Mouse (Mus musculus) MEL (cell line): ENCODE data around the gene Zwilch. TPM values are rescaled to one million over a fixed set of nuclear protein-coding genes. Genes with fewer than 3 reads are reported as not detected.

ENCODE experiments used
- DNase-seq: peaks from one replicate; pipeline ENCODE4 v3.0.0; 2011; ENCODE audit warnings: low read depth, low spot score
- H3K27ac ChIP-seq: 2 replicates; pipeline ENCODE4 v1.5.1; 2012; ENCODE audit warnings: low read depth, mild to moderate bottlenecking, control low read depth, low read length, moderate library complexity; ENCODE audit not compliant: control insufficient read depth
- H3K27me3 ChIP-seq, 2 experiments: fragments of 150-350 bp in 1 of 2; sonication (generic) in 1 of 2; 2 replicates each; pipeline ENCODE4 v1.6.1; 2012; ENCODE audit warnings: low read length in 2 of 2, mild to moderate bottlenecking in 2 of 2, improper control_type of control experiment in 1 of 2, moderate library complexity in 1 of 2; ENCODE audit not compliant: insufficient read depth in 2 of 2, control insufficient read depth in 1 of 2
- H3K36me3 ChIP-seq, 2 experiments: 2 replicates each; pipeline ENCODE4 v1.6.1; 2012 to 2014; ENCODE audit warnings: low read length in 2 of 2, improper control_type of control experiment in 1 of 2, inconsistent platforms in 1 of 2, mild to moderate bottlenecking in 1 of 2; ENCODE audit not compliant: insufficient read depth in 2 of 2, control insufficient read depth in 1 of 2
- H3K4me1 ChIP-seq, 2 experiments: fragments of 150-350 bp in 1 of 2; sonication (generic) in 1 of 2; 2 replicates each; pipeline ENCODE4 v1.6.1; 2012; ENCODE audit warnings: low read length in 2 of 2, improper control_type of control experiment in 1 of 2, mild to moderate bottlenecking in 1 of 2; ENCODE audit not compliant: insufficient read depth in 2 of 2, control insufficient read depth in 1 of 2
- H3K4me3 ChIP-seq, 2 experiments: fragments of 150-350 bp in 1 of 2; sonication (generic) in 1 of 2; 2 replicates each; pipeline ENCODE4 v1.5.1; 2012; ENCODE audit warnings: low read depth in 2 of 2, low read length in 2 of 2, mild to moderate bottlenecking in 2 of 2, moderate library complexity in 2 of 2, control low read depth in 1 of 2, improper control_type of control experiment in 1 of 2; ENCODE audit not compliant: control insufficient read depth in 1 of 2, insufficient read depth in 1 of 2
- H3K79me2 ChIP-seq: 2 replicates; pipeline ENCODE4 v1.6.1; 2012; ENCODE audit warnings: mild to moderate bottlenecking, low read length, moderate library complexity; ENCODE audit not compliant: control insufficient read depth, poor library complexity, insufficient read depth
- H3K9ac ChIP-seq: 2 replicates; pipeline ENCODE4 v1.6.1; 2012; ENCODE audit warnings: low read depth, mild to moderate bottlenecking, control low read depth, low read length, moderate library complexity; ENCODE audit not compliant: control insufficient read depth, poor library complexity, severe bottlenecking
- H3K9me3 ChIP-seq: fragments of 150-350 bp; sonication (generic); replicated peaks from 2 replicates; pipeline ENCODE4 v1.6.1; 2012; ENCODE audit warnings: mild to moderate bottlenecking, low read length, improper control_type of control experiment, moderate library complexity; ENCODE audit not compliant: insufficient read depth
- CHD2 ChIP-seq: IDR thresholded peaks from 2 replicates; pipeline ENCODE4 v1.6.1; 2011; ENCODE audit warnings: low read length, improper control_type of control experiment
- E2F4 ChIP-seq: IDR thresholded peaks from 2 replicates; pipeline ENCODE4 v1.6.1; 2011; ENCODE audit warnings: low read depth, low read length, improper control_type of control experiment, borderline replicate concordance
- EP300 ChIP-seq, 2 experiments: IDR thresholded peaks; 2 replicates each; pipeline ENCODE4 v1.6.1; 2011; ENCODE audit warnings: improper control_type of control experiment in 2 of 2, low read length in 2 of 2, low read depth in 1 of 2, mild to moderate bottlenecking in 1 of 2
- ETS1 ChIP-seq: IDR thresholded peaks from 2 replicates; pipeline ENCODE4 v1.6.1; 2012; ENCODE audit warnings: low read depth, mild to moderate bottlenecking, inconsistent platforms, low read length, improper control_type of control experiment, moderate library complexity
- GABPA ChIP-seq: IDR thresholded peaks from 2 replicates; pipeline ENCODE4 v1.6.1; 2012; ENCODE audit warnings: low read depth, mild to moderate bottlenecking, inconsistent platforms, low read length, improper control_type of control experiment, moderate library complexity
- GATA1 ChIP-seq: IDR thresholded peaks from 2 replicates; pipeline ENCODE4 v1.6.1; 2011; ENCODE audit warnings: low read depth, low read length, improper control_type of control experiment
- HCFC1 ChIP-seq: IDR thresholded peaks from 2 replicates; pipeline ENCODE4 v1.6.1; 2012; ENCODE audit warnings: low read depth, mild to moderate bottlenecking, inconsistent platforms, low read length, improper control_type of control experiment, moderate library complexity
- JUND ChIP-seq: IDR thresholded peaks from 2 replicates; pipeline ENCODE4 v1.6.1; 2011; ENCODE audit warnings: low read depth, mild to moderate bottlenecking, improper control_type of control experiment, low read length
- KAT2A ChIP-seq: conservative IDR thresholded peaks from 2 replicates; pipeline ENCODE4 v1.6.1; 2012; ENCODE audit warnings: low read depth, low read length, improper control_type of control experiment, inconsistent platforms
- MAFK ChIP-seq: IDR thresholded peaks from 2 replicates; pipeline ENCODE4 v1.6.1; 2011; ENCODE audit warnings: low read depth, mild to moderate bottlenecking, low read length, improper control_type of control experiment, borderline replicate concordance
- MAZ ChIP-seq: IDR thresholded peaks from 2 replicates; pipeline ENCODE4 v1.6.1; 2012; ENCODE audit warnings: low read depth, mild to moderate bottlenecking, inconsistent platforms, low read length, improper control_type of control experiment
- MEF2A ChIP-seq: IDR thresholded peaks from 2 replicates; pipeline ENCODE4 v1.6.1; 2014; ENCODE audit warnings: low read depth, mild to moderate bottlenecking, inconsistent platforms, low read length, improper control_type of control experiment; ENCODE audit not compliant: poor library complexity, insufficient replicate concordance, severe bottlenecking; ENCODE audit errors: extremely low read depth
- MXI1 ChIP-seq: IDR thresholded peaks from 2 replicates; pipeline ENCODE4 v1.6.1; 2011; ENCODE audit warnings: mild to moderate bottlenecking, low read depth, low read length, improper control_type of control experiment
- MYB ChIP-seq: IDR thresholded peaks from 2 replicates; pipeline ENCODE4 v1.6.1; 2011; ENCODE audit warnings: mild to moderate bottlenecking, low read depth, low read length, improper control_type of control experiment
- MYC ChIP-seq: IDR thresholded peaks from 2 replicates; pipeline ENCODE4 v1.6.1; 2011; ENCODE audit warnings: low read depth, mild to moderate bottlenecking, low read length, improper control_type of control experiment, moderate library complexity
- NELFE ChIP-seq: IDR thresholded peaks from 2 replicates; pipeline ENCODE4 v1.6.1; 2011; ENCODE audit warnings: low read depth, low read length, improper control_type of control experiment
- NRF1 ChIP-seq: IDR thresholded peaks from 2 replicates; pipeline ENCODE4 v1.6.1; 2014; ENCODE audit warnings: low read depth, mild to moderate bottlenecking, inconsistent platforms, low read length, improper control_type of control experiment, moderate library complexity; ENCODE audit not compliant: poor library complexity, insufficient read depth, severe bottlenecking
- POLR2A ChIP-seq, 2 experiments: IDR thresholded peaks; 2 replicates each; pipeline ENCODE4 v1.6.1; 2011 to 2012; ENCODE audit warnings: low read length in 2 of 2, mild to moderate bottlenecking in 2 of 2, control low read depth in 1 of 2, improper control_type of control experiment in 1 of 2, low read depth in 1 of 2, moderate library complexity in 1 of 2; ENCODE audit not compliant: control insufficient read depth in 1 of 2, insufficient read depth in 1 of 2, poor library complexity in 1 of 2
- POLR2AphosphoS5 ChIP-seq: IDR thresholded peaks from 2 replicates; pipeline ENCODE4 v1.6.1; 2012; ENCODE audit warnings: low read depth, borderline replicate concordance, mild to moderate bottlenecking, inconsistent platforms, low read length, moderate library complexity, mixed read lengths
- RAD21 ChIP-seq: IDR thresholded peaks from 2 replicates; pipeline ENCODE4 v1.6.1; 2011; ENCODE audit warnings: mild to moderate bottlenecking, low read depth, low read length, improper control_type of control experiment
- SIN3A ChIP-seq: IDR thresholded peaks from 2 replicates; pipeline ENCODE4 v1.6.1; 2012; ENCODE audit warnings: low read length, improper control_type of control experiment, inconsistent platforms
- TAL1 ChIP-seq: IDR thresholded peaks from 2 replicates; pipeline ENCODE4 v1.6.1; 2012; ENCODE audit warnings: mild to moderate bottlenecking, inconsistent platforms, low read length, moderate library complexity, mixed read lengths
- TCF12 ChIP-seq: IDR thresholded peaks from 2 replicates; pipeline ENCODE4 v1.6.1; 2014; ENCODE audit warnings: low read depth, mild to moderate bottlenecking, inconsistent platforms, low read length, improper control_type of control experiment, moderate library complexity
- UBTF ChIP-seq: IDR thresholded peaks from 2 replicates; pipeline ENCODE4 v1.6.1; 2012; ENCODE audit warnings: low read depth, mild to moderate bottlenecking, inconsistent platforms, low read length, improper control_type of control experiment, moderate library complexity, borderline replicate concordance; ENCODE audit not compliant: insufficient read depth
- USF1 ChIP-seq: IDR thresholded peaks from 2 replicates; pipeline ENCODE4 v1.6.1; 2014; ENCODE audit warnings: low read depth, mild to moderate bottlenecking, inconsistent platforms, low read length, improper control_type of control experiment, moderate library complexity
- USF2 ChIP-seq, 2 experiments: IDR thresholded peaks; 2 replicates each; pipeline ENCODE4 v1.6.1; 2011 to 2012; ENCODE audit warnings: improper control_type of control experiment in 2 of 2, low read length in 2 of 2, borderline replicate concordance in 1 of 2, inconsistent platforms in 1 of 2, low read depth in 1 of 2, mild to moderate bottlenecking in 1 of 2; ENCODE audit not compliant: insufficient read depth in 1 of 2
- ZKSCAN1 ChIP-seq: IDR thresholded peaks from 2 replicates; pipeline ENCODE4 v1.6.1; 2012; ENCODE audit warnings: low read depth, mild to moderate bottlenecking, inconsistent platforms, low read length, improper control_type of control experiment, moderate library complexity
- ZMIZ1 ChIP-seq: IDR thresholded peaks from 2 replicates; pipeline ENCODE4 v1.6.1; 2012; ENCODE audit warnings: low read depth, mild to moderate bottlenecking, inconsistent platforms, low read length, improper control_type of control experiment, moderate library complexity
- ZNF384 ChIP-seq: IDR thresholded peaks from 2 replicates; pipeline ENCODE4 v1.6.1; 2012; ENCODE audit warnings: low read depth, mild to moderate bottlenecking, inconsistent platforms, low read length, improper control_type of control experiment
- polyA plus RNA-seq, 2 experiments: library from polyadenylated mRNA; stranded (reverse) in 1 of 2; unstranded in 1 of 2; fragments of >175 nt in 1 of 2; fragments of >200 nt in 1 of 2; gene quantifications; 2 replicates each; pipeline versions ENCODE4 v1.2.1 to v1.2.4; 2012; ENCODE audit warnings: low replicate concordance in 2 of 2, low read depth in 1 of 2; ENCODE audit not compliant: insufficient read length in 2 of 2, insufficient read depth in 1 of 2, missing spikeins in 1 of 2
- total RNA-seq: library from RNA; depleted of rRNA; stranded (reverse); fragments of 300-350 nt; gene quantifications from 2 replicates; pipeline ENCODE4 v1.2.3, GENCODE M21; 2012

Zwilch gene
- total and polyA plus RNA-seq, 3 experiments = 60.6 to 89.2 TPM; not detected in 1

DNA sequence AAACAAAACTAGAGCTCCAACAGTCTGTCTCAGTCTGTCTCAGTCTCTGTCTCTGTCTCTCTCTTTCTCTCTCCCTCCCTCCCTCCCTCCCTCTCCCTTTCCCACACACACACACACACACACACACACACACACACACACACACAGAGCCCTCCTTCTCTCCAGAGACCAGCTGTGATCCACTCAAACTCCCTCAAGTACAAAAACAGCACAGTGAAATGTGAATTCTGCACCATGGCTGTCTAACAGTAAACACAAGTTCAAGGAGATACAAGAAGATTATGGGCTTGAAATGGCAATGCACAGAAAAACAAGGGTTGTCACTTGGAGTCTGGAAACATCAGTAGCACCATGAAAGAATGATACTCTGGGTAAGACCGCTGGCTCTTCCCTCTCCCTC lies 46.4 kb upstream of the Zwilch start:
- no peak overlapping the region for H3K27ac ChIP-seq
- no peak overlapping the region for H3K4me3 ChIP-seq
- H3K9ac ChIP-seq = no peak overlapping the region
- TF ChIP-seq ZMIZ1 (no peak), USF1 (no peak), NELFE (no peak), RAD21 (no peak), MYC (no peak), ZKSCAN1 (no peak), HCFC1 (no peak), EP300 (IDR thresholded peaks at IDR 0.05; ENCODE audit: low read depth in 1 of 2, low read length in 2 of 2) (no peak), UBTF (no peak), NRF1 (no peak), MAFK (no peak), ETS1 (no peak), GATA1 (no peak), GABPA (no peak), MYB (no peak), JUND (no peak), MXI1 (no peak), POLR2A (IDR thresholded peaks at IDR 0.05; ENCODE audit: control insufficient read depth in 1 of 2, insufficient read depth in 1 of 2, low read depth in 1 of 2, low read length in 2 of 2, poor library complexity in 1 of 2) (no peak), KAT2A (no peak)
- DNase-seq = no peak
- peaks cover 0 to 2% of the 10 kb centered on the region in 2 experiments; a peak in 1 of 4 replicates for H3K36me3 ChIP-seq
- no peaks in the 10 kb centered on the region for H3K9me3 ChIP-seq
- H3K79me2 ChIP-seq = no peaks in the 10 kb centered on the region
- peaks cover 0 to 6% of the 10 kb centered on the region in 2 experiments; a peak in 2 of 4 replicates for H3K4me1 ChIP-seq
- no peaks in the 10 kb centered on the region for H3K27me3 ChIP-seq

DNA sequence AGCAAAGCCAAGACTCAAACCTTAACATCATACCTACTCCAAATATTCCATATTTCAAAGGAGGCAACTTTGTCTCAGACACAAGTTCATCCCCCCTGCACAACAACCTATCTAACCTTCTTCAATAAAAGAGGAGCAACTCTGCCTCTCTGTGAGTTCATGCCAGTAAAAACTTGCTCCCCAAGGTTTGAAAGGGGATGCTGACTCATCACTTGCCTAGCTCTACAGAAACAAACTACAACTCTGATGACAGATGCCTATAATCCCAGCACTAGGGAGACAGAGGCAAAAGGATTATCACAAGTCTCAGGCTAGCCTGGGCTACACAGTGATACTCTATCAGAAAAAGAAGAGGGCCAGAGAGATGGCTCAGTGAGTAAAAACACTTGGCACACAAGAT lies 45.0 kb upstream of the Zwilch start:
- H3K27ac ChIP-seq = no peak overlapping the region
- TF ChIP-seq TAL1 (no peak), CHD2 (no peak), SIN3A (no peak), HCFC1 (no peak), POLR2AphosphoS5 (no peak), TCF12 (no peak), E2F4 (no peak), USF2 (IDR thresholded peaks at IDR 0.05; ENCODE audit: borderline replicate concordance in 1 of 2, insufficient read depth in 1 of 2, low read depth in 1 of 2, low read length in 2 of 2) (no peak), MAZ (no peak), ETS1 (no peak), ZNF384 (no peak), MEF2A (no peak), MXI1 (no peak), UBTF (no peak), GATA1 (no peak)
- TF ChIP-seq, all 39 proteins: peak for 0
- Histone ChIP-seq H3K27me3 (no peaks in the 10 kb centered on the region), H3K79me2 (no peaks in the 10 kb centered on the region), H3K9ac (no peak overlapping the region), H3K9me3 (no peaks in the 10 kb centered on the region), H3K4me3 (no peak overlapping the region), H3K4me1 (peaks cover 0 to 6% of the 10 kb centered on the region in 2 experiments; a peak in 2 of 4 replicates), H3K36me3 (peaks cover 0 to 2% of the 10 kb centered on the region in 2 experiments; a peak in 1 of 4 replicates)
- no peak for DNase-seq
